Mouse (Mus musculus): Measurements from ENCODE around the gene Fbxo46. TPM values are rescaled to one million over a fixed set of nuclear protein-coding genes. Genes with fewer than 3 reads are reported as not detected.

Gene Fbxo46
- polyA plus RNA-seq, 1 experiment from 2014 or later = 5.1 TPM

DNA sequence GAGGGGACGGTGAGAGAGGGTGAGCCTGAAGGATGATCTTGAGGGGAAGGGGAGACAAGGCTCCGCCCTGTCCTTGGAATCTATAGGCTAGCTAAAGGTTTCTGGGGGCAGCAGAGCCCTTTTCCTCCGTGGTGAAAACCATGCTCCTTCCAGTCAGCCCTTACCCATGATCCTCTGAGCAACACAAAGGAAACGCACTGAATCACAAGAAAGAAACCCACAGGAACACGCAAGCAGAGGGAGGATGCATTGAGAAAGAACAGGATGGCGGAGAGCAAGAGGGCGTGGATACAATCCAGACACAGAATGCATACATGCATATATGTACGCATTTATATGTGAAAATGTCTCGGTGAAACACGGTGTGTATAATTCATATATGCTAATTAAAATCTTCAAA lies 49.8 kb downstream of the Fbxo46 start:
- H3K27ac ChIP-seq (replicated peaks) = no peak overlapping the region
- no peak for ATAC-seq (ENCODE audit: insufficient read depth)
- H3K36me3 ChIP-seq (replicated peaks) = no peaks in the 10 kb centered on the region
- peaks cover 31% of the 10 kb centered on the region for H3K4me1 ChIP-seq (replicated peaks)
- no peaks in the 10 kb centered on the region for H3K9me3 ChIP-seq (replicated peaks)
- peaks cover 86% of the 10 kb centered on the region for H3K27me3 ChIP-seq
- no peak overlapping the region for H3K9ac ChIP-seq
- 41% methylated on average over 10 of the region's 10 CpGs for WGBS (ENCODE audit: insufficient replicate concordance)
- no peak overlapping the region for H3K4me3 ChIP-seq (replicated peaks)
- H3K4me2 ChIP-seq = no peak overlapping the region

GRCm38 (mm10) chr7:19170142-19170541 lies 50.5 kb downstream of the Fbxo46 start:
- Histone ChIP-seq H3K9ac (no peak overlapping the region), H3K36me3 (replicated peaks) (no peaks in the 10 kb centered on the region), H3K27ac (replicated peaks) (0 out of 2 replicates have a peak overlapping the region, but pooled peaks have one; percentile 15), H3K4me1 (replicated peaks) (peaks cover 25% of the 10 kb centered on the region), H3K27me3 (peaks cover 85% of the 10 kb centered on the region), H3K9me3 (replicated peaks) (no peaks in the 10 kb centered on the region), H3K4me2 (no peak overlapping the region), H3K4me3 (replicated peaks) (no peak overlapping the region)
- ATAC-seq (ENCODE audit: insufficient read depth) = no peak
- WGBS (ENCODE audit: insufficient replicate concordance) = 54% methylated on average over 8 of the region's 8 CpGs

- Histone ChIP-seq H3K36me3 (replicated peaks) (no peaks in the 10 kb centered on the region), H3K9me3 (replicated peaks) (0 out of 2 replicates have a peak, but pooled peaks cover 4% of the 10 kb centered on the region), H3K4me1 (replicated peaks) (peaks cover 23% of the 10 kb centered on the region), H3K27ac (replicated peaks) (no peak overlapping the region), H3K27me3 (peaks cover 87% of the 10 kb centered on the region), H3K4me3 (replicated peaks) (no peak overlapping the region), H3K4me2 (no peak overlapping the region), H3K9ac (no peak overlapping the region)
- no peak for ATAC-seq (ENCODE audit: insufficient read depth)
- 27% methylated on average over 8 of the region's 8 CpGs for WGBS (ENCODE audit: insufficient replicate concordance)
Measured at GRCm38 (mm10) chr7:19171831-19172230, 52.2 kb downstream of the Fbxo46 start.

DNA sequence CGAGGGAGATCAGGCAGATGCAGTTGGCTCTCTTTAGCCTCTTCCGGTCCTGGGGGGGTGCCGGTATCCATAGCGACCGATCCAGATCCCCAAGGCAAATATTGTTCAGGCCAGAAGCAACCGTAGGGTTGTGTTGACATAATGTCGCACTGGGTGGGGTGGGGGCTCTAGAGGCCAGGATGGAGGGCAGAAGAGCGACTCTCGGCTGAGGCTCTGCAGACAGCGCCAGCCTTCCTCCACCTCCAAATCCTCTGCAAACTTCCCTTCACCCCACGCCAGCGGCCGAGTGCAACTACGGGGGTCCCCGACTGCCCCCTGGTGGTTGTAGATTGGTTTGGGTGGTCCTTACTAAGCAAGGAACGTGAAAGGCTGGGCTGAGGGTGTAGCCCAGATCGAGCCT lies 53.2 kb downstream of the Fbxo46 start:
- Histone ChIP-seq H3K4me1 (replicated peaks) (peaks cover 26% of the 10 kb centered on the region), H3K9me3 (replicated peaks) (0 out of 2 replicates have a peak, but pooled peaks cover 4% of the 10 kb centered on the region), H3K4me2 (peak overlapping the region; percentile 44), H3K36me3 (replicated peaks) (no peaks in the 10 kb centered on the region), H3K27me3 (peaks cover 87% of the 10 kb centered on the region), H3K4me3 (replicated peaks) (0 out of 2 replicates have a peak overlapping the region, but pooled peaks have one; percentile 15), H3K27ac (replicated peaks) (no peak overlapping the region), H3K9ac (no peak overlapping the region)
- WGBS (ENCODE audit: insufficient replicate concordance) = 4% methylated on average over 17 of the region's 17 CpGs
- ATAC-seq (ENCODE audit: insufficient read depth) = no peak

GRCm38 (mm10) chr7:19175708-19176515 lies 56.3 kb downstream of the Fbxo46 start, which contains the start of gene Eml2:
Gene Eml2 (plus strand): TSS chr7:19176421.
- H3K4me2 ChIP-seq = 0 out of 2 replicates have a peak within 1 kb of the TSS, but pooled peaks have one; percentile 4
- H3K4me1 ChIP-seq (replicated peaks) = peaks cover 56% of the 10 kb centered on the region
- 0 out of 2 replicates have a peak, but pooled peaks cover 4% of the 10 kb centered on the region for H3K9me3 ChIP-seq (replicated peaks)
- no peak within 1 kb of the TSS; the same call in 1 of the 2 replicates for H3K4me3 ChIP-seq (replicated peaks)
- H3K27ac ChIP-seq (replicated peaks) = no peak within 1 kb of the TSS
- H3K36me3 ChIP-seq (replicated peaks) = no peaks in the 10 kb centered on the region
- no peak within 1 kb of the TSS for H3K9ac ChIP-seq
- no peak for ATAC-seq (ENCODE audit: insufficient read depth)
- H3K27me3 ChIP-seq = peaks cover 94% of the 10 kb centered on the region
- 4% methylated on average over 30 of the region's 30 CpGs for WGBS (ENCODE audit: insufficient replicate concordance)

DNA sequence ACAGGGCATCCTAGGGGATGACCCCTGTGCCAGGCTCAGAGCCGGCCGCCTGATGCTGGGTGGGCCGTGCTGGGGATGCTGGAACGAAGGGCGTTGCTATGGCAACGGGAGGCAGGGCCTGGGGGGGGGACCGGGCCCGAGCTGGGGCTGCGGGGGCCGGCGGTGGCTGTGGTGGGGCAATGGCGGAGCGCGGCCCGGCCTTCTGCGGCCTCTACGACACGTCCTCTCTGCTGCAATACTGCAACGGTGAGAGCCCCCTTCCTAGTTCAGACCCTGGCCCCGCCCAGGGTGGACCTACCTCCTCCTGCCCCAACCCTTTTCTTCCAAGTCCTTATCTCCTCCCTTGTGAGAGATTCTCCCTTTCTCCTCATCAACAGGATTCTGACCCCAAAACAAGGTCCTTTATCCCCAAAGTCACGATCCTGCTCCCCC lies 56.9 kb downstream of the Fbxo46 start:
- no peak overlapping the region for H3K4me3 ChIP-seq (replicated peaks)
- 0 out of 2 replicates have a peak overlapping the region, but pooled peaks have one; percentile 4 for H3K4me2 ChIP-seq
- WGBS (ENCODE audit: insufficient replicate concordance) = 10% methylated on average over 21 of the region's 21 CpGs
- no peak for ATAC-seq (ENCODE audit: insufficient read depth)
- H3K9me3 ChIP-seq (replicated peaks) = 0 out of 2 replicates have a peak, but pooled peaks cover 4% of the 10 kb centered on the region
- peaks cover 96% of the 10 kb centered on the region for H3K27me3 ChIP-seq
- no peak overlapping the region for H3K9ac ChIP-seq
- H3K27ac ChIP-seq (replicated peaks) = no peak overlapping the region
- H3K4me1 ChIP-seq (replicated peaks) = peaks cover 62% of the 10 kb centered on the region
- no peaks in the 10 kb centered on the region for H3K36me3 ChIP-seq (replicated peaks)

GRCm38 (mm10) chr7:19177216-19177615 lies 57.6 kb downstream of the Fbxo46 start:
- Histone ChIP-seq H3K9ac (no peak overlapping the region), H3K4me2 (no peak overlapping the region), H3K4me1 (replicated peaks) (peaks cover 61% of the 10 kb centered on the region), H3K27ac (replicated peaks) (no peak overlapping the region), H3K4me3 (replicated peaks) (no peak overlapping the region), H3K27me3 (peaks cover 91% of the 10 kb centered on the region), H3K36me3 (replicated peaks) (no peaks in the 10 kb centered on the region), H3K9me3 (replicated peaks) (0 out of 2 replicates have a peak, but pooled peaks cover 4% of the 10 kb centered on the region)
- WGBS (ENCODE audit: insufficient replicate concordance) = 60% methylated on average over 7 of the region's 7 CpGs
- no peak for ATAC-seq (ENCODE audit: insufficient read depth)

- Histone ChIP-seq H3K27ac (replicated peaks) (no peak overlapping the region), H3K36me3 (replicated peaks) (no peaks in the 10 kb centered on the region), H3K4me2 (no peak overlapping the region), H3K27me3 (peaks cover 83% of the 10 kb centered on the region), H3K4me1 (replicated peaks) (peaks cover 54% of the 10 kb centered on the region), H3K4me3 (replicated peaks) (no peak overlapping the region), H3K9ac (no peak overlapping the region), H3K9me3 (replicated peaks) (0 out of 2 replicates have a peak, but pooled peaks cover 4% of the 10 kb centered on the region)
- WGBS (ENCODE audit: insufficient replicate concordance) = 11% methylated on average over 18 of the region's 18 CpGs
- ATAC-seq (ENCODE audit: insufficient read depth) = no peak
Measured at GRCm38 (mm10) chr7:19178035-19178434, 58.4 kb downstream of the Fbxo46 start.

- Histone ChIP-seq H3K9ac (no peak overlapping the region), H3K4me2 (peak overlapping the region; percentile 49), H3K4me1 (replicated peaks) (peaks cover 53% of the 10 kb centered on the region), H3K27ac (replicated peaks) (no peak overlapping the region), H3K4me3 (replicated peaks) (peak overlapping the region; percentile 15; the same call in 1 of the 2 replicates), H3K27me3 (peaks cover 78% of the 10 kb centered on the region), H3K36me3 (replicated peaks) (no peaks in the 10 kb centered on the region), H3K9me3 (replicated peaks) (0 out of 2 replicates have a peak, but pooled peaks cover 4% of the 10 kb centered on the region)
- no peak for ATAC-seq (ENCODE audit: insufficient read depth)
- 2% methylated on average over 27 of the region's 27 CpGs for WGBS (ENCODE audit: insufficient replicate concordance)
Measured at GRCm38 (mm10) chr7:19178443-19179092, 58.9 kb downstream of the Fbxo46 start.

DNA sequence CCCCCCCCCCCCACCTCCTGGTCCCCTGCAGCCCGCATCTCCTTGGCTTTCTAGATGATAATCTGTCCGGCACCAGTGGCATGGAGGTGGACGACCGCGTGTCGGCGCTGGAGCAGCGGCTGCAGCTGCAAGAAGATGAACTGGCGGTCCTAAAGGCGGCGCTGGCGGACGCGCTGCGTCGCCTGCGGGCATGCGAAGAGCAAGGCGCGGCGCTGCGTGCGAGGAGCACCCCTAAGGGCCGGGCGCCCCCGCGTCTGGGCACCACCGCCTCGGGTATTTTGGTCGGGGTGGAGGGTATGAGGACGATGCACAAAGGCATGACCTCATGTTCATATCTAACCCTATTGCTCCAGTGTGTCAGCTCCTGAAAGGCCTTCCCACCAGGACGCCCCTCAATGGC lies 59.5 kb downstream of the Fbxo46 start:
- H3K4me1 ChIP-seq (replicated peaks) = peaks cover 53% of the 10 kb centered on the region

GRCm38 (mm10) chr7:19179936-19180335 lies 60.3 kb downstream of the Fbxo46 start:
- Histone ChIP-seq H3K9me3 (replicated peaks) (0 out of 2 replicates have a peak, but pooled peaks cover 4% of the 10 kb centered on the region), H3K4me1 (replicated peaks) (peaks cover 53% of the 10 kb centered on the region), H3K4me2 (peak overlapping the region; percentile 49), H3K9ac (no peak overlapping the region), H3K27ac (replicated peaks) (no peak overlapping the region), H3K36me3 (replicated peaks) (no peaks in the 10 kb centered on the region), H3K27me3 (peaks cover 65% of the 10 kb centered on the region), H3K4me3 (replicated peaks) (no peak overlapping the region)
- ATAC-seq (ENCODE audit: insufficient read depth) = no peak
- 34% methylated on average over 6 of the region's 6 CpGs for WGBS (ENCODE audit: insufficient replicate concordance)

More for the DNA sequence above, 59.5 kb downstream of the Fbxo46 start:
- Histone ChIP-seq H3K9me3 (replicated peaks) (0 out of 2 replicates have a peak, but pooled peaks cover 4% of the 10 kb centered on the region), H3K36me3 (replicated peaks) (no peaks in the 10 kb centered on the region), H3K4me3 (replicated peaks) (peak overlapping the region; percentile 15), H3K27me3 (peaks cover 72% of the 10 kb centered on the region), H3K4me2 (peak overlapping the region; percentile 49), H3K27ac (replicated peaks) (no peak overlapping the region), H3K9ac (no peak overlapping the region)
- under 1% methylated on average over 32 of the region's 32 CpGs for WGBS (ENCODE audit: insufficient replicate concordance)
- no peak for ATAC-seq (ENCODE audit: insufficient read depth)

All from liver, embryonic 15.5 days (tissue).